Mouse (Mus musculus) hindbrain, embryonic 14.5 days (tissue): ENCODE measurements at regions not wholly inside any gene's neighbourhood (a gene's known extent, or its start where the extent isn't known, plus 50 kb on each side); places are given as distances from the start of the nearest gene placed in this dataset.

Source experiments
- ATAC-seq: fragments of 200-750 bp; cut with Nextera tagmentation; 2 replicates; pipeline ENCODE4 v1.8.0; 2017; ENCODE audit warnings: moderate number of reproducible peaks, mild to moderate bottlenecking, moderate TSS enrichment, moderate library complexity; ENCODE audit not compliant: low FRiP score
- DNase-seq: peaks from one replicate; pipeline ENCODE4 v3.0.0-alpha.2; 2015; ENCODE audit warnings: low spot score
- H3K27ac ChIP-seq: fragments of 300-500 bp; sonication (generic); 2 replicates; pipeline ENCODE4 v1.5.1; 2014; ENCODE audit warnings: mild to moderate bottlenecking, moderate library complexity
- H3K27me3 ChIP-seq: fragments of 300-500 bp; sonication (generic); 2 replicates; pipeline ENCODE4 v1.6.1; 2014; ENCODE audit warnings: mild to moderate bottlenecking, low read length, mixed read lengths; ENCODE audit not compliant: control insufficient read depth, insufficient read depth
- H3K36me3 ChIP-seq: fragments of 300-500 bp; sonication (generic); replicated peaks from 2 replicates; pipeline ENCODE4 v1.6.1; 2014; ENCODE audit not compliant: control insufficient read depth, insufficient read depth
- H3K4me1 ChIP-seq: fragments of 300-500 bp; sonication (generic); replicated peaks from 2 replicates; pipeline ENCODE4 v1.6.1; 2014; ENCODE audit warnings: antibody characterized with exemption, low read length, mixed read lengths; ENCODE audit not compliant: control insufficient read depth, insufficient read depth
- H3K4me2 ChIP-seq: fragments of 300-500 bp; sonication (generic); replicated peaks from 2 replicates; pipeline ENCODE4 v1.6.1; 2014; ENCODE audit warnings: mild to moderate bottlenecking, moderate library complexity
- H3K4me3 ChIP-seq: fragments of 300-500 bp; sonication (generic); replicated peaks from 2 replicates; pipeline ENCODE4 v1.5.1; 2014; ENCODE audit warnings: mild to moderate bottlenecking, low read length
- H3K9ac ChIP-seq: fragments of 300-500 bp; sonication (generic); 2 replicates; pipeline ENCODE4 v1.6.1; 2014
- H3K9me3 ChIP-seq: fragments of 300-500 bp; sonication (generic); 2 replicates; pipeline ENCODE4 v1.6.1; 2016; ENCODE audit warnings: low read length; ENCODE audit not compliant: control insufficient read depth
- WGBS: fragments of 180-500 bp; shearing (Covaris S2); extraction: QIAGEN DNeasy Blood & Tissue Kit; methylation state at CpG from one replicate; pipeline ENCODE4 v1.1.7; 2014; 5-methylcytosine and 5-hydroxymethylcytosine counted together

GRCm38 (mm10) chrX:85481326-85481725 is 92.5 kb upstream of the Tab3 start:
- ATAC-seq, result no peak
- peak; percentile 68 for DNase-seq

GRCm38 (mm10) chrX:85496943-85497342 is 76.9 kb upstream of the Tab3 start:
- Histone ChIP-seq H3K36me3 (no peaks in the 10 kb centered on the region), H3K9me3 (no peaks in the 10 kb centered on the region), H3K4me3 (no peak overlapping the region), H3K9ac (no peak overlapping the region), H3K27ac (no peak overlapping the region), H3K4me2 (no peak overlapping the region), H3K4me1 (no peaks in the 10 kb centered on the region), H3K27me3 (no peaks in the 10 kb centered on the region)
- ATAC-seq, result no peak
- no peak for DNase-seq
- WGBS, result 91% methylated on average over 1 of the region's 1 CpGs

More at GRCm38 (mm10) chrX:85481326-85481725, 92.5 kb upstream of the Tab3 start:
- Histone ChIP-seq H3K4me3 (no peak overlapping the region), H3K9ac (no peak overlapping the region), H3K4me2 (no peak overlapping the region), H3K4me1 (no peaks in the 10 kb centered on the region), H3K27ac (no peak overlapping the region), H3K36me3 (no peaks in the 10 kb centered on the region), H3K9me3 (no peaks in the 10 kb centered on the region), H3K27me3 (no peaks in the 10 kb centered on the region)
- 51% methylated on average over 5 of the region's 5 CpGs for WGBS
